Mouse (Mus musculus) G1E (cell line): ENCODE measurements around the gene AI481877.

Experiments used
- CTCF ChIP-seq: IDR thresholded peaks from 2 replicates; pipeline ENCODE4 v1.5.1; 2012; ENCODE audit warnings: low read depth, low read length, inconsistent platforms, mixed read lengths
- GATA2 ChIP-seq: IDR thresholded peaks from 2 replicates; pipeline ENCODE4 v1.6.1; 2012; ENCODE audit warnings: low read depth, low read length, inconsistent platforms, borderline replicate concordance

DNA sequence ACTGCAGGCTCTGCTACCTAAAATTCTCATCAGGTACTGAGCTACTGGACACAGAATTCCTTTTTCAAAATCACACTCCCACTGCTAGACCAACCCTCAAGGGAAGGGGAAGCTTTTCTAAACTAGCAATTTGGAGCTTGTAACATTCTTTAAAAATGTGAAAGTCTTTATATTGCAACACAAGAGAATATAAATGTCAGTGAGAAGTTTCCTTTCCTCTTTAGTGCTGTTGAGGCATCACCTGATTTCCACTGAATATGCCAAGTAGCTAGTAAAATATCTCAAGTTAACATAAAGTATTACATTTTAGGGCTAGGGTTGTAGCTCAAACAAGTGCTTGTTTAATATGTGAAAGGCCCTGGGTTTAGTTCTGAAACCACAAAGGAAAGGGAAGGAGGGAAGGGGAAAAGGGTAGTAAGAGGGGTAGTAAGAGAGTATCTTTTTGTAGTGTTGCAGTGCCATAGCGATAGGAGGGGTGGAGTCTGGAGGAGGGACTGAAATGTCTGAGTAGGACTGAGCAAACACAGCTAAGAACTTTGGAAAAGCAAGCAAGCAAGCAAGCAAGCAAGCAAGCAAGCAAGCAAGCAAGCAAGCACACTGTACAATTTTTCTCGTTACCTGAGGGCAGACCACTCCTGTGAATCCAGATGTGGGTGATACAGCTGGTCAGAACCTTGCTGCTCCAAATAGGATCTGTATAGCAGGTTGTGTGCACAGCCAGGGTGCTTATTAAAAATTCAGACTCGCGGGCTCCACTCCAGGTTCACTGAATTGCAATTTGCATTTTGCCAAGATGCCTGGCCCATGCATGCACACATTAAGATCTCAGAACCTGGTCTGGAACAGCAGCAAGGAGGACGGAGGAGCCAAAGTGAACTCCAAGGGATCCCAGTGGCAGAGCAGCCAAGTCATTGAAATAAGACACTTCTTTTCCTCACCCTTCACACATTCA lies 42.8 kb upstream of the AI481877 start:
- TF ChIP-seq CTCF (no peak), GATA2 (no peak)
